Mouse (Mus musculus) common myeloid progenitor, adult 5-6 weeks (primary cell): ENCODE data around the gene Uprt. TPM values are rescaled to one million over a fixed set of nuclear protein-coding genes. Genes with fewer than 3 reads are reported as not detected.

ENCODE experiments used
- ATAC-seq: replicated peaks from 2 replicates; pipeline ENCODE4 v1.8.0; 2016; ENCODE audit warnings: low read depth, mild to moderate bottlenecking, moderate TSS enrichment, inconsistent platforms; ENCODE audit not compliant: poor library complexity, severe bottlenecking
- total RNA-seq: library from RNA; stranded (forward); fragments of 200-1000, 187-1606 nt; gene quantifications from 2 replicates; pipeline ENCODE4 v1.2.3, GENCODE M21; 2017

The Uprt gene
- 8.0 and 12.8 TPM in 2 replicates for total RNA-seq

- peak; percentile 98 for ATAC-seq
Observed at GRCm38 (mm10) chrX:104482572-104483443, at the start of gene Uprt. Gene Uprt, plus strand, starts transcription at chrX:104482818.

- ATAC-seq: no peak
Observed at GRCm38 (mm10) chrX:104433456-104433855, 49.2 kb upstream of the Uprt start.

GRCm38 (mm10) chrX:104452433-104452832 lies 30.2 kb upstream of the Uprt start:
- no peak for ATAC-seq

GRCm38 (mm10) chrX:104461755-104462154 lies 20.9 kb upstream of the Uprt start:
- ATAC-seq: no peak

GRCm38 (mm10) chrX:104464376-104464775 lies 18.2 kb upstream of the Uprt start:
- ATAC-seq: no peak

GRCm38 (mm10) chrX:104478041-104478440 lies 4.6 kb upstream of the Uprt start:
- no peak for ATAC-seq

- peak; percentile 48 for ATAC-seq
Observed at GRCm38 (mm10) chrX:104483444-104483808, 808 bp downstream of the Uprt start.

- no peak for ATAC-seq
Observed at GRCm38 (mm10) chrX:104485596-104485995, 3.0 kb downstream of the Uprt start.

- peak; percentile 45; the same call in 1 of the 2 replicates for ATAC-seq
Observed at GRCm38 (mm10) chrX:104488036-104488435, 5.4 kb downstream of the Uprt start.

- 0 out of 2 replicates have a peak, but pooled peaks have one; percentile 47 for ATAC-seq
Observed at GRCm38 (mm10) chrX:104488870-104489467, 6.4 kb downstream of the Uprt start.

- no peak for ATAC-seq
Observed at GRCm38 (mm10) chrX:104489626-104490355, 7.2 kb downstream of the Uprt start.

GRCm38 (mm10) chrX:104501765-104502164 lies 19.1 kb downstream of the Uprt start:
- no peak for ATAC-seq

GRCm38 (mm10) chrX:104542635-104543034 lies 60.0 kb downstream of the Uprt start:
- no peak for ATAC-seq

GRCm38 (mm10) chrX:104543919-104544595 lies 61.4 kb downstream of the Uprt start:
- no peak for ATAC-seq

- ATAC-seq: no peak; the same call in 1 of the 2 replicates
Observed at GRCm38 (mm10) chrX:104545283-104545682, 62.7 kb downstream of the Uprt start.

Other genes with a start within 250 kb of the Uprt start
- 68.3 and 81.9 TPM in 2 replicates for gene Abcb7, start 69.0 kb upstream of the Uprt start, total RNA-seq
- gene Zdhhc15, start 188.2 kb downstream of the Uprt start, total RNA-seq: 4.4 and 5.3 TPM in 2 replicates